Mouse (Mus musculus) NIH3T3 (cell line): ENCODE data around the gene Gm21103.
"Not testable (repeated sequence)": the region's sequence is repeated elsewhere in the genome, so short reads cannot be mapped to it uniquely, and the experiment has no call there.

Source experiments
- DNase-seq: peaks from one replicate; pipeline ENCODE4 v3.0.0-alpha.2; 2012; ENCODE audit warnings: low read depth

Gm21103 gene

DNA sequence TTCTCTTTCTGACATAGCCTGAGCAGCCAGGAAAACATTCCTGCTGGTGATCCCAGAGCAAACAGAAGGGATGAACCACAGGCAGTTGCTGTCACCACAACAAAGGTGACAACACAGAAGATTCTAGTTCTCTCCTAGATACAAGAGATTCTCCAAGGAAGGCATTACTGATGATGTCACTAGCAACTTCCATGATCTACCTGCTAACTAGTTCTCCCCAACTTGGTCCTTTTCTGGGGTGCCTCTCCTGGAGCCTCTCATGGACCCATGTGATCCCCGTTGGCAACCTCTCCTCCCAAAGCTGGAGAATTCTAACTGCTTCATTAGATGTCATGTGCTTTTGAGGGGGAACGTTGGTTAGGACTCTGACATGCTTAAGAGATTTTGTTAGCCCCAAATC is at the start of gene Gm21103:
Gene Gm21103, minus strand, starts transcription at position 101 of the 400 bp plus-strand sequence.
- not testable (repeated sequence) for DNase-seq

DNA sequence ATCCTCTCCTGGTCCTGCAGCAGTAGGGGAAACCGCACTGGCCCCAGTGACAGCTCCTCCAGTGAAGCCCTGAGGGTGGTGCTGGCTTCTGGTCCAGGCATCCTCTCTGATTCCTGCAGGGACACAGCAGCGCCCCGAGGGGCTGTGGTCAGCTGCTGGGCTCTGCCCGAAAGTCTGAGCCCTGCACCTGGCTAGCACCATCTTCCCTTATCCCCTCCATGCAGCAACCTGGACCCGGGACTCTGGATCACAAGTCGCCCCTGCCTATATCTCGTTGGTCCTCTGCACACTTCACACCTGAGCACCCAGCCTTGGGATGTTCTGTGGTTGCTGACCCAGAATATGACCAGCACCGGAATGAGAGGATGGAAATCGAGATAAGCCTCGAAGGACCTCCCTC is 38.9 kb upstream of the Gm21103 start, which contains the start of gene Gm3618:
Gene Gm3618, minus strand, starts transcription at position 101 of the 400 bp plus-strand sequence.
- DNase-seq: not testable (repeated sequence)

DNA sequence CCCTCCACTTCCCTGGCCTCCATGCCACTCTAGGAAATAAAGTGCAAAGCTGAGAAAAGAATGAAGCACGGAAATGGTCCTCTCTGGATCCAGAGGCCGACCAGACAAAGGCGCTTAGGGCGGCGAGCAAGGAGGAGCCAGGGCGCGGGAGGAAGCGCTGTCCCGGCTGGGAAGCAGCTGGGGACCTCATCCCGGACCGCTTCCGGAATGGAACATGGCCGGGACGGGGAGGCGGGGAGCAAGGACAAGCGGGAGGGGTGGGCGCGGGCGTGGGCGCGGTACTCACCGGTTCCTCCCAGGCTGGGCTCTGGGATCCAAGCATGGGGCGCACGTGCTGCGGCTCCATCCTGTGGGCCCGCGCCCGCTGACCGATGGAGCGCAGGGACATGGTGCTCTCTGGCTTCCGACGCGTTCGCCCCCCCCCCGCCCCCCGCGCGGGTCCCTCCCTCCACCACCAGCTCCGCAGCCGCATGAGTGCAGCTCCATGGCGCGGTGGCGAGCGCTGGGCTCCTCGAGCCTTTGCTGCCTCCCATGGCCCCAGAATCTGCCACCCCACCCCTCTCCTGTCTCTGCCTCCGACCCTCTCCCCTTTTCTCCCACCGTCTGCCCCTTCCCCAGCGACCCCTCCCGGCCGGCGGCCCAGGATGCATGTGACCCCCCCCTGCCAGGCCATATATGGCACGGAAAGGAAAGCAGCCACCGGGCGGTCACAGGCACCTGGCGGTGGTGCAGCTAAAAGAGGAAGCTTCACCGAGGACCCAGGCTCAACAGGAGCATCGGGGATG is 17.5 kb downstream of the Gm21103 start, which contains the start of gene Gm3411:
Gene Gm3411, minus strand, starts transcription at position 320 of the 785 bp plus-strand sequence.
- DNase-seq: not testable (repeated sequence)
